Mouse (Mus musculus) lung, embryonic 16.5 days (tissue): ENCODE data around the gene 4931414P19Rik. TPM values are rescaled to one million over a fixed set of nuclear protein-coding genes. Genes with fewer than 3 reads are reported as not detected.

Experiments
- ATAC-seq: fragments of 200-750 bp; cut with Nextera tagmentation; 2 replicates; pipeline ENCODE4 v1.8.0; 2017; ENCODE audit warnings: low read depth, mild to moderate bottlenecking, moderate library complexity
- H3K27ac ChIP-seq: fragments of 300-500 bp; sonication (generic); 2 replicates; pipeline ENCODE4 v1.5.1; 2014; ENCODE audit warnings: mild to moderate bottlenecking, control low read depth, low read length
- H3K27me3 ChIP-seq: fragments of 300-500 bp; sonication (generic); 2 replicates; pipeline ENCODE4 v1.6.1; 2014; ENCODE audit warnings: low read depth, low read length, mixed read lengths; ENCODE audit not compliant: control insufficient read depth, insufficient read depth
- H3K36me3 ChIP-seq: fragments of 300-500 bp; sonication (generic); 2 replicates; pipeline ENCODE4 v1.6.1; 2014; ENCODE audit warnings: low read length; ENCODE audit not compliant: control insufficient read depth, insufficient read depth
- H3K4me1 ChIP-seq: fragments of 300-500 bp; sonication (generic); replicated peaks from 2 replicates; pipeline ENCODE4 v1.6.1; 2014; ENCODE audit warnings: low read length, mixed read lengths; ENCODE audit not compliant: control insufficient read depth, insufficient read depth
- H3K4me2 ChIP-seq: fragments of 300-500 bp; sonication (generic); 2 replicates; pipeline ENCODE4 v1.6.1; 2014; ENCODE audit warnings: low read depth, low read length, control low read depth
- H3K4me3 ChIP-seq: fragments of 300-500 bp; sonication (generic); 2 replicates; pipeline ENCODE4 v1.5.1; 2014; ENCODE audit warnings: mild to moderate bottlenecking, low read length, control low read depth
- H3K9ac ChIP-seq: fragments of 300-500 bp; sonication (generic); 2 replicates; pipeline ENCODE4 v1.6.1; 2014; ENCODE audit warnings: low read length, control low read depth
- H3K9me3 ChIP-seq: fragments of 300-500 bp; sonication (generic); 2 replicates; pipeline ENCODE4 v1.6.1; 2016; ENCODE audit warnings: low read length; ENCODE audit not compliant: control insufficient read depth
- WGBS: fragments of 180-500 bp; shearing (Covaris S2); extraction: QIAGEN DNeasy Blood & Tissue Kit; methylation state at CpG from one replicate; pipeline ENCODE4 v1.1.7; 2014; 5-methylcytosine and 5-hydroxymethylcytosine counted together
- polyA plus RNA-seq: library from polyadenylated mRNA; unstranded; fragments of >200 nt; fragmentation: Nextera tagmentation; extraction: Ambion mirVana; gene quantifications from 2 replicates; pipeline ENCODE4 v1.2.1, GENCODE M21; 2015

4931414P19Rik gene
- polyA plus RNA-seq, 1 experiment from 2014 or later, result 11.6 TPM

GRCm38 (mm10) chr14:54578063-54578462 is 27.7 kb downstream of the 4931414P19Rik start:
- Histone ChIP-seq H3K4me3 (peak overlapping the region; percentile 94), H3K27ac (peak overlapping the region; percentile 96), H3K9me3 (no peaks in the 10 kb centered on the region), H3K4me1 (peaks cover 30% of the 10 kb centered on the region), H3K27me3 (no peaks in the 10 kb centered on the region), H3K36me3 (peaks cover 2% of the 10 kb centered on the region; the same call in 1 of the 2 replicates), H3K4me2 (peak overlapping the region; percentile 82), H3K9ac (peak overlapping the region; percentile 98)
- 1% methylated on average over 10 of the region's 10 CpGs for WGBS
- peak; percentile 24; the same call in 1 of the 2 replicates for ATAC-seq

- Histone ChIP-seq H3K27me3 (no peaks in the 10 kb centered on the region), H3K9me3 (no peaks in the 10 kb centered on the region)
- WGBS, result under 1% methylated on average over 66 of the region's 66 CpGs
Measured at GRCm38 (mm10) chr14:54577089-54577982, 28.5 kb downstream of the 4931414P19Rik start, which contains the start of gene Ajuba. TSS of gene Ajuba (minus strand) at chr14:54577558.

GRCm38 (mm10) chr14:54576241-54577088 is 29.3 kb downstream of the 4931414P19Rik start:
- ATAC-seq, result no peak
- no peaks in the 10 kb centered on the region for H3K9me3 ChIP-seq
- WGBS, result under 1% methylated on average over 75 of the region's 84 CpGs
- peak overlapping the region; percentile 94 for H3K4me3 ChIP-seq
- H3K4me1 ChIP-seq, result peaks cover 36% of the 10 kb centered on the region
- peak overlapping the region; percentile 98 for H3K9ac ChIP-seq
- peak overlapping the region; percentile 82 for H3K4me2 ChIP-seq
- H3K27me3 ChIP-seq, result no peaks in the 10 kb centered on the region
- peak overlapping the region; percentile 96 for H3K27ac ChIP-seq
- peaks cover 4% of the 10 kb centered on the region; the same call in 1 of the 2 replicates for H3K36me3 ChIP-seq

More at GRCm38 (mm10) chr14:54577089-54577982, 28.5 kb downstream of the 4931414P19Rik start, which contains the start of gene Ajuba:
- H3K36me3 ChIP-seq, result 0 out of 2 replicates have a peak, but pooled peaks cover 2% of the 10 kb centered on the region
- peak within 1 kb of the TSS; percentile 98 for H3K9ac ChIP-seq
- peak within 1 kb of the TSS; percentile 94 for H3K4me3 ChIP-seq
- H3K4me2 ChIP-seq, result peak within 1 kb of the TSS; percentile 82
- H3K4me1 ChIP-seq, result peaks cover 36% of the 10 kb centered on the region
- H3K27ac ChIP-seq, result peak within 1 kb of the TSS; percentile 96
- ATAC-seq, result peak; percentile 81

- H3K4me1 ChIP-seq, result peaks cover 36% of the 10 kb centered on the region
- H3K9me3 ChIP-seq, result no peaks in the 10 kb centered on the region
- WGBS, result under 1% methylated on average over 39 of the region's 39 CpGs
- ATAC-seq, result peak; percentile 58
- no peaks in the 10 kb centered on the region for H3K27me3 ChIP-seq
- H3K4me2 ChIP-seq, result peak overlapping the region; percentile 82
- peak overlapping the region; percentile 98 for H3K9ac ChIP-seq
- peak overlapping the region; percentile 96 for H3K27ac ChIP-seq
- peak overlapping the region; percentile 94 for H3K4me3 ChIP-seq
- H3K36me3 ChIP-seq, result peaks cover 12% of the 10 kb centered on the region
Measured at GRCm38 (mm10) chr14:54575631-54576030, 30.2 kb downstream of the 4931414P19Rik start.

- Histone ChIP-seq H3K36me3 (peaks cover 14% of the 10 kb centered on the region), H3K27ac (peak overlapping the region; percentile 91), H3K4me3 (peak overlapping the region; percentile 94), H3K4me1 (peaks cover 36% of the 10 kb centered on the region), H3K27me3 (no peaks in the 10 kb centered on the region), H3K4me2 (peak overlapping the region; percentile 82), H3K9me3 (no peaks in the 10 kb centered on the region), H3K9ac (peak overlapping the region; percentile 98)
- no peak for ATAC-seq
- 8% methylated on average over 8 of the region's 8 CpGs for WGBS
Measured at GRCm38 (mm10) chr14:54575031-54575430, 30.8 kb downstream of the 4931414P19Rik start.

GRCm38 (mm10) chr14:54574253-54574652 is 31.5 kb downstream of the 4931414P19Rik start:
- Histone ChIP-seq H3K9ac (peak overlapping the region; percentile 98), H3K4me2 (peak overlapping the region; percentile 82), H3K27me3 (no peaks in the 10 kb centered on the region), H3K27ac (peak overlapping the region; percentile 91), H3K9me3 (no peaks in the 10 kb centered on the region), H3K4me3 (peak overlapping the region; percentile 94), H3K4me1 (peaks cover 36% of the 10 kb centered on the region), H3K36me3 (peaks cover 16% of the 10 kb centered on the region)
- WGBS, result 6% methylated on average over 4 of the region's 4 CpGs
- ATAC-seq, result 0 out of 2 replicates have a peak, but pooled peaks have one; percentile 0

- Histone ChIP-seq H3K4me1 (peaks cover 28% of the 10 kb centered on the region), H3K4me2 (peak overlapping the region; percentile 82)
Measured at GRCm38 (mm10) chr14:54572790-54573736, 32.7 kb downstream of the 4931414P19Rik start.

GRCm38 (mm10) chr14:54572122-54572521 is 33.7 kb downstream of the 4931414P19Rik start:
- peaks cover 29% of the 10 kb centered on the region for H3K36me3 ChIP-seq

More at GRCm38 (mm10) chr14:54572790-54573736, 32.7 kb downstream of the 4931414P19Rik start:
- peak overlapping the region; percentile 98 for H3K9ac ChIP-seq
- no peaks in the 10 kb centered on the region for H3K27me3 ChIP-seq
- ATAC-seq, result peak; percentile 37
- WGBS, result 13% methylated on average over 14 of the region's 14 CpGs
- H3K4me3 ChIP-seq, result peak overlapping the region; percentile 94
- H3K27ac ChIP-seq, result peak overlapping the region; percentile 91
- H3K36me3 ChIP-seq, result peaks cover 25% of the 10 kb centered on the region
- H3K9me3 ChIP-seq, result no peaks in the 10 kb centered on the region

More at GRCm38 (mm10) chr14:54572122-54572521, 33.7 kb downstream of the 4931414P19Rik start:
- H3K4me2 ChIP-seq, result peak overlapping the region; percentile 82
- H3K27ac ChIP-seq, result peak overlapping the region; percentile 91
- H3K4me3 ChIP-seq, result no peak overlapping the region
- no peaks in the 10 kb centered on the region for H3K27me3 ChIP-seq
- peaks cover 28% of the 10 kb centered on the region for H3K4me1 ChIP-seq
- peak overlapping the region; percentile 48; the same call in 1 of the 2 replicates for H3K9ac ChIP-seq
- 49% methylated on average over 4 of the region's 4 CpGs for WGBS
- no peak for ATAC-seq
- no peaks in the 10 kb centered on the region for H3K9me3 ChIP-seq
